Mouse (Mus musculus) heart, adult 2 months (tissue): ENCODE results near the gene Il1rap. TPM values are rescaled to one million over a fixed set of nuclear protein-coding genes. Genes with fewer than 3 reads are reported as not detected.

ENCODE experiments used
- DNase-seq, 2 experiments: peaks; one replicate each; pipeline ENCODE4 v3.0.0; 2021
- H3K27ac ChIP-seq: fragments of 200-600 bp; 2 replicates; pipeline ENCODE4 v1.8.1; 2022
- H3K27me3 ChIP-seq: fragments of 200-500 bp; 2 replicates; pipeline ENCODE4 v1.6.1; 2012; ENCODE audit warnings: mild to moderate bottlenecking, low read length, inconsistent platforms, mixed read lengths; ENCODE audit not compliant: control insufficient read depth, insufficient read depth
- H3K36me3 ChIP-seq: fragments of 200-500 bp; 2 replicates; pipeline ENCODE4 v1.6.1; 2012; ENCODE audit warnings: low read length, inconsistent platforms; ENCODE audit not compliant: control insufficient read depth, insufficient read depth
- H3K4me1 ChIP-seq: fragments of 200-500 bp; 2 replicates; pipeline ENCODE4 v1.6.1; 2011; ENCODE audit warnings: low read length; ENCODE audit not compliant: control insufficient read depth, insufficient read depth
- H3K4me3 ChIP-seq: fragments of 200-600 bp; 2 replicates; pipeline ENCODE4 v1.8.1; 2022
- H3K79me2 ChIP-seq: fragments of 200-500 bp; replicated peaks from 2 replicates; pipeline ENCODE4 v1.6.1; 2012; ENCODE audit warnings: mild to moderate bottlenecking, inconsistent platforms, low read length, moderate library complexity, mixed read lengths; ENCODE audit not compliant: control insufficient read depth, insufficient read depth
- H3K9ac ChIP-seq: fragments of 200-500 bp; 2 replicates; pipeline ENCODE4 v1.6.1; 2012; ENCODE audit warnings: low read depth, mild to moderate bottlenecking, control low read depth, inconsistent platforms, low read length, mixed read lengths
- CTCF ChIP-seq: fragments of 200-600 bp; IDR thresholded peaks from 2 replicates; pipeline ENCODE4 v1.8.1; 2022; ENCODE audit warnings: antibody characterized with exemption, mild to moderate bottlenecking, moderate library complexity
- EP300 ChIP-seq: fragments of 200-500 bp; IDR thresholded peaks from 2 replicates; pipeline ENCODE4 v1.6.1; 2011; ENCODE audit warnings: low read depth, low read length, control low read depth; ENCODE audit not compliant: insufficient read depth
- POLR2A ChIP-seq: fragments of 200-500 bp; IDR thresholded peaks from 2 replicates; pipeline ENCODE4 v1.6.1; 2011; ENCODE audit warnings: mild to moderate bottlenecking, low read depth, low read length, control low read depth; ENCODE audit not compliant: insufficient read depth
- WGBS: fragments of 180-500 bp; shearing (Covaris S2); methylation state at CpG from one replicate; pipeline ENCODE4 v1.1.7; 2018; 5-methylcytosine and 5-hydroxymethylcytosine counted together
- intact Hi-C: fragments of 180-260 bp; cut with DNase I; formaldehyde crosslinking; loops from one replicate; pipeline ENCODE4 v1.15.1; 2025
- polyA plus RNA-seq: library from polyadenylated mRNA; depleted of rRNA; stranded (reverse); fragments of >200 nt; gene quantifications from 2 replicates; pipeline ENCODE4 v1.2.3, GENCODE M21; 2012
- total RNA-seq, 2 experiments: library from RNA; stranded (reverse); gene quantifications; 2 replicates each; pipeline ENCODE4 v1.2.3; 2021

Gene Il1rap
- total and polyA plus RNA-seq, 3 experiments: 2.1 to 3.2 (median 2.6) TPM

DNA sequence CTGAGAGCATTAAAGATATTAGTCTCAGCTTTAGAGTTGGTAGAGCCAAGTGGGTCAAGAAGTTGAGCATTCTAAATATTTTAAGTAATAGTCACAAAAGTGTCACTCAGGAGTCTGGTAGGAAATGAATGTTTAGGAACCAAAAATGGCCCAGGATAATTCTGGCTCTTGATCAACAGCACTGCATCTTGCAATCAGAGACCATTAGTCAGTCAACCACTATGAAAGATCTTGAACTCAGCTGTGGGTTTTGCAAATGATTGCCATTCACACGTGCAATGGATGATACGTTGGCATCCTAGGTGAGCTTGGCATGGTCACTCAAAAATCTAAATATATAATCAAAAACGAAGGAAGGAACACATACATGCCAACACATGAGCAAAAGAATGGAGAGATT lies 23.1 kb downstream of the Il1rap start:
- H3K27ac ChIP-seq: no peak overlapping the region
- no peaks in the 10 kb centered on the region for H3K79me2 ChIP-seq
- WGBS: 74% methylated on average over 3 of the region's 3 CpGs
- no peaks in the 10 kb centered on the region for H3K4me1 ChIP-seq
- H3K9ac ChIP-seq: no peak overlapping the region
- no peak overlapping the region for H3K4me3 ChIP-seq
- DNase-seq: no peak
- H3K27me3 ChIP-seq: no peaks in the 10 kb centered on the region
- intact Hi-C loops: no loop called here
- TF ChIP-seq EP300: no peak
- no peak for TF ChIP-seq POLR2A
- no peak for TF ChIP-seq CTCF
- no peaks in the 10 kb centered on the region for H3K36me3 ChIP-seq

DNA sequence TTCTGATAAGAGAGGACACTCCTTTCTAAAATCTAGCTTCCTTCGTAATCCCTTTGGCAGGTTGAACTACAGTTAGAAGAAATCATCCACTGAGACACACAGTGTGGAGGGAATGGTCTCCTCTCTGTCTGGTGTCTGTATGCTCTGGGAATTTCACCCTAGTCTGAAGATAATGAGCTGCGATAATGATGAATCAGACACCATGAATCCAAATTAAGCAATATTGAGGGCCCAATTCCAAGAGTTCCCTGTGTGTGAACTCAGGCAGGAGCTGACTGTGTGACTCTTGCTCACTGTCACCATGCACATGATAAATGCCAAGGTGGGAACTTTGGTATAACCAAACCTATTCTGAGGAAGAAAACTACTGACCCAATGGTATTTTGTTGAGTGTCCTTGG lies 26.5 kb downstream of the Il1rap start:
- Histone ChIP-seq H3K79me2 (no peaks in the 10 kb centered on the region), H3K27ac (no peak overlapping the region), H3K27me3 (no peaks in the 10 kb centered on the region), H3K9ac (no peak overlapping the region), H3K4me3 (no peak overlapping the region), H3K36me3 (no peaks in the 10 kb centered on the region), H3K4me1 (no peaks in the 10 kb centered on the region)
- WGBS: 77% methylated on average over 2 of the region's 2 CpGs
- TF ChIP-seq CTCF (no peak), POLR2A (no peak), EP300 (no peak)
- no peak for DNase-seq
- intact Hi-C loops: no loop called here

DNA sequence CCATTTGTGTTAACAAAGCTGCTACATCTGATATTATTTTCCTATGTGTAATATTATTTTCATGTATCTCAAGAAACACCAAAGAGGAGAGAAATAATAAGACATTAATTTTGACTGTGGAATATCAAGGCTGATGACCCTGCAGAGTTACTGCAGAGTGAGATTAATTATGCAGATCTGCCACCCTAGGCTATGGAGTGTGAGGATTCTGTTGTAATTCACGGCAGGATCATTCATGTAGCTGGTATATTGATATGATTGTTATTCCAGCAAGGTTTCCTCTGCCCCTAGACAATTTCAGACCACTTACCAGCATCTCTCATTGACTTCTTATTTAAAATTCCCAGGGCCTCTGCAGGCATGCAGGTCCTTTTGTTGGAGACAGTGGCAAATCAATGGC lies 29.0 kb downstream of the Il1rap start:
- intact Hi-C loops: no loop called here
- no peak overlapping the region for H3K4me3 ChIP-seq
- 81% methylated on average over 1 of the region's 1 CpGs for WGBS

DNA sequence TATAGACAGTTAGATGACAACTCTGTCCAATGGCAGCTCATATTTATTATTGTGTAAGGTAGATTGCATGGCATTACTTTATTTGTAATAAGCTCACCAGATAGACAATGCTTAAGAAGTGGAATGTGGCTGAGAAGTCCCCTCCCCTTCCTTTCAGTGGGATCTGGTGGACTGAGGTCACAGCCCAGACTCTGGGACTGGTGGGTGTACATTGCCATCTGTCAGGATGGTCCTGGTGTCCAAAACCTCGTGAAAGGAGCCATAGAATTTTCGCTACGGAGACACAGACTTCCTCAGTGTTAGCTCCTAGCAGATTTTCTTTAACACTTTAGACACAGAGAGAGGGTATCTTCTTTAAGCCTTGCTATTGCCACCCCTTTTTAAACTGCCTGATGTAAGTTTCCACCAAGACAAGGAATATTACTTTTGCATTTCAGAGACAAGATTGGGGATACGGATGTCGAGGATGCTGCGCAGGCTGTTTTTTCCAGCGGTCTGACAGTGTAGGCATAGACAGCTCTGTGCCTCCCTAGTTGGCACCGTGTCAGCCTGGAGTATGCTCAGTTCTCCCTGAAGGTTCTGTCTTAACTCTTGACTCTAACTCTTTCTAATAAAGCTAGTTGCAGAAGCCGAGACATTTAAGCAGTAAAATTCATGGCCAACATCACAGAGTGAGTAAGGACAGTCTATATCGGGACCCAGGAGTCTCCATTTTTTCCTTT lies 31.2 kb downstream of the Il1rap start:
- Histone ChIP-seq H3K4me3 (no peak overlapping the region), H3K4me1 (no peaks in the 10 kb centered on the region), H3K27ac (no peak overlapping the region), H3K9ac (no peak overlapping the region), H3K79me2 (no peaks in the 10 kb centered on the region), H3K27me3 (no peaks in the 10 kb centered on the region), H3K36me3 (no peaks in the 10 kb centered on the region)
- TF ChIP-seq CTCF: no peak
- TF ChIP-seq EP300: no peak
- TF ChIP-seq POLR2A: no peak
- DNase-seq: no peak
- intact Hi-C loops: no loop called here
- WGBS: 78% methylated on average over 10 of the region's 10 CpGs

More for the DNA sequence above, 29.0 kb downstream of the Il1rap start:
- Histone ChIP-seq H3K79me2 (no peaks in the 10 kb centered on the region), H3K27me3 (no peaks in the 10 kb centered on the region), H3K4me1 (no peaks in the 10 kb centered on the region), H3K36me3 (no peaks in the 10 kb centered on the region), H3K9ac (no peak overlapping the region), H3K27ac (no peak overlapping the region)
- TF ChIP-seq POLR2A (no peak), EP300 (no peak), CTCF (no peak)
- no peak for DNase-seq

DNA sequence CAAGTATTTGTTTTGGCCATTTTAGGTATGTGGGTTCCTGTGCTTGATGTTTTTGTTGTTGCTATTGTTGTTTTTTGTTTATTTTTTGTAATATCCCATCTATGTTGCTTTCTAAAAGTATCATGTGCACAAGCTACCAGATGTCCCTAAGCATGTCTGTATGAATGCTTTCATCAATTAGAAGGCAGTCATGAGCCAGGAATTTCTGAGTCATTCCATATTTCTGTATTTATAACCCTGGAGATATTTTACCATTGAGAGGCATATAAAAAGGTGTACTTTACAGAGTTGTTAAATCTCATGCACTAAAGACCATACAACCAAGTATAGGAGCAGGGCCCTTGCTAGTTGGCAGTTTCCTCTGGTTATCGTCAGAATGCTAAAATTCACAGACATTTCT lies 41.6 kb downstream of the Il1rap start:
- Histone ChIP-seq H3K4me3 (no peak overlapping the region), H3K27ac (no peak overlapping the region), H3K36me3 (no peaks in the 10 kb centered on the region; the same call in 1 of the 2 replicates), H3K27me3 (no peaks in the 10 kb centered on the region), H3K79me2 (no peaks in the 10 kb centered on the region), H3K4me1 (no peaks in the 10 kb centered on the region), H3K9ac (no peak overlapping the region)
- TF ChIP-seq CTCF (no peak), EP300 (no peak), POLR2A (no peak)
- no peak for DNase-seq
- intact Hi-C loops: no loop called here
- WGBS: 88% methylated on average over 1 of the region's 1 CpGs

DNA sequence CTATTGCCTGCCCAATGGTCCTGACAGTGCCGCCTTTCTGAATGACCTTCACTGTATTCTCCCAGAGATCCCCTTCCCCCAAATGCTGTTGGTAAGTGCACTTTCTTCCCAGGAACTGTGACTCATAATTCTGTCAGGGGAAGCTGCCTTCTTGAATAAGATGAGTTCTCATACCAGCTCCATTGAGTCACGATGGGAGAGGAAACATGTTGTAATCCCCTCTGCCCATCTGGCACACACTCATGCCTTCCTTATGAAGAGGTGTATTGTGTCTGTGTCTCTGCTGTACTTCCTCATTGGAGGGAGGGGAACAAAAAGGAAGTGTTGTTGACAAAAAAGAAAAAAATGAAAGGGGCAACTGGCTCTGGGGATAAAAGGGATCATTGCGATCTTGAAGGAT lies 44.6 kb downstream of the Il1rap start:
- Histone ChIP-seq H3K79me2 (no peaks in the 10 kb centered on the region), H3K4me1 (no peaks in the 10 kb centered on the region), H3K4me3 (no peak overlapping the region), H3K9ac (no peak overlapping the region), H3K27ac (no peak overlapping the region), H3K36me3 (no peaks in the 10 kb centered on the region; the same call in 1 of the 2 replicates), H3K27me3 (no peaks in the 10 kb centered on the region)
- intact Hi-C loops: no loop called here
- 62% methylated on average over 3 of the region's 3 CpGs for WGBS
- no peak for DNase-seq
- TF ChIP-seq CTCF: no peak
